Comparison of ENCODE assay signal across 8 mouse cellular contexts in genomic region chr2:32287923-32288367, GRCm38 (mm10). TPM values are rescaled to one million over a fixed set of nuclear protein-coding genes. Genes with fewer than 3 reads are reported as not detected.
A peak's percentile ranks its signal among the peaks of the same experiment; 100 is the strongest.
DNase-seq lines count a peak whose midpoint lies in the region; ATAC-seq and TF ChIP-seq lines count a peak whose summit lies in the region.

Gene Swi5 (minus strand): TSS chr2:32288075.

- peak within 1 kb of the TSS; percentile 75 for H3K27ac ChIP-seq in forebrain, embryonic 12.5 days
- peak within 1 kb of the TSS; percentile 89 for H3K27ac ChIP-seq in heart, postnatal 0 days (ENCODE audit: low read depth)
- H3K27ac ChIP-seq in liver, embryonic 16.5 days (ENCODE audit: low read length), result peak within 1 kb of the TSS; percentile 77
- H3K27ac ChIP-seq in neural tube, embryonic 13.5 days (replicated peaks), result peak within 1 kb of the TSS; percentile 77
- peak within 1 kb of the TSS; percentile 100 for H3K27ac ChIP-seq in testis, adult 2 months (ENCODE audit: control insufficient read depth, insufficient read depth, low read depth, low read length)

- peaks cover 60% of the 10 kb centered on the region for H3K36me3 ChIP-seq in E14TG2a.4 (ENCODE audit: insufficient read depth, low read length)
- peaks cover 26% of the 10 kb centered on the region for H3K36me3 ChIP-seq in forebrain, embryonic 12.5 days (replicated peaks)
- H3K36me3 ChIP-seq in heart, postnatal 0 days (replicated peaks; ENCODE audit: control insufficient read depth, insufficient read depth, low read length), result peaks cover 25% of the 10 kb centered on the region; the same call in 1 of the 2 replicates
- H3K36me3 ChIP-seq in liver, embryonic 16.5 days (ENCODE audit: control insufficient read depth, insufficient read depth), result 0 out of 2 replicates have a peak, but pooled peaks cover 2% of the 10 kb centered on the region
- peaks cover 35% of the 10 kb centered on the region for H3K36me3 ChIP-seq in neural tube, embryonic 13.5 days
- H3K36me3 ChIP-seq in testis, adult 2 months (ENCODE audit: control insufficient read depth, insufficient read depth, low read length), result peaks cover 9% of the 10 kb centered on the region

- peak within 1 kb of the TSS; percentile 90 for H3K9ac ChIP-seq in forebrain, embryonic 12.5 days
- peak within 1 kb of the TSS; percentile 93 for H3K9ac ChIP-seq in heart, postnatal 0 days (replicated peaks; ENCODE audit: low read depth, low read length)
- H3K9ac ChIP-seq in liver, embryonic 16.5 days (ENCODE audit: low read depth, low read length), result peak within 1 kb of the TSS; percentile 87
- H3K9ac ChIP-seq in neural tube, embryonic 13.5 days, result peak within 1 kb of the TSS; percentile 97

- H3K27me3 ChIP-seq in E14TG2a.4 (ENCODE audit: insufficient read depth, low read length), result no peaks in the 10 kb centered on the region
- H3K27me3 ChIP-seq in forebrain, embryonic 12.5 days, result no peaks in the 10 kb centered on the region
- H3K27me3 ChIP-seq in heart, postnatal 0 days (ENCODE audit: control insufficient read depth, insufficient read depth, low read length), result no peaks in the 10 kb centered on the region
- no peaks in the 10 kb centered on the region for H3K27me3 ChIP-seq in liver, embryonic 16.5 days (ENCODE audit: control insufficient read depth, insufficient read depth, low read depth, low read length)
- H3K27me3 ChIP-seq in neural tube, embryonic 13.5 days, result no peaks in the 10 kb centered on the region
- no peaks in the 10 kb centered on the region for H3K27me3 ChIP-seq in testis, adult 2 months (ENCODE audit: control insufficient read depth, insufficient read depth, low read length)

- H3K4me1 ChIP-seq in E14TG2a.4 (replicated peaks; ENCODE audit: low read depth, low read length), result peaks cover 30% of the 10 kb centered on the region
- peaks cover 21% of the 10 kb centered on the region for H3K4me1 ChIP-seq in forebrain, embryonic 12.5 days
- peaks cover 14% of the 10 kb centered on the region; the same call in 1 of the 2 replicates for H3K4me1 ChIP-seq in heart, postnatal 0 days (ENCODE audit: control insufficient read depth, insufficient read depth)
- H3K4me1 ChIP-seq in liver, embryonic 16.5 days (ENCODE audit: control insufficient read depth, low read depth, low read length), result peaks cover 19% of the 10 kb centered on the region
- H3K4me1 ChIP-seq in neural tube, embryonic 13.5 days (replicated peaks), result peaks cover 32% of the 10 kb centered on the region
- H3K4me1 ChIP-seq in testis, adult 2 months (ENCODE audit: control insufficient read depth, insufficient read depth, low read length), result peaks cover 6% of the 10 kb centered on the region

- H3K9me3 ChIP-seq in E14TG2a.4 (ENCODE audit: low read length), result no peaks in the 10 kb centered on the region
- no peaks in the 10 kb centered on the region for H3K9me3 ChIP-seq in forebrain, embryonic 12.5 days
- H3K9me3 ChIP-seq in heart, postnatal 0 days (replicated peaks; ENCODE audit: control insufficient read depth, low read length), result no peaks in the 10 kb centered on the region
- no peaks in the 10 kb centered on the region for H3K9me3 ChIP-seq in liver, embryonic 16.5 days (replicated peaks; ENCODE audit: control insufficient read depth, low read length)
- no peaks in the 10 kb centered on the region for H3K9me3 ChIP-seq in neural tube, embryonic 13.5 days

- under 1% methylated on average over 41 of the region's 41 CpGs for WGBS in forebrain, embryonic 12.5 days
- under 1% methylated on average over 40 of the region's 41 CpGs for WGBS in heart, postnatal 0 days
- WGBS in liver, embryonic 16.5 days (ENCODE audit: insufficient replicate concordance), result 0% methylated on average over 41 of the region's 41 CpGs
- under 1% methylated on average over 39 of the region's 41 CpGs for WGBS in neural tube, embryonic 13.5 days

- peak within 1 kb of the TSS; percentile 91 for H3K4me2 ChIP-seq in forebrain, embryonic 12.5 days
- peak within 1 kb of the TSS; percentile 86 for H3K4me2 ChIP-seq in heart, postnatal 0 days (ENCODE audit: low read depth, low read length)
- peak within 1 kb of the TSS; percentile 90 for H3K4me2 ChIP-seq in liver, embryonic 16.5 days (ENCODE audit: low read depth, low read length)
- H3K4me2 ChIP-seq in neural tube, embryonic 13.5 days, result peak within 1 kb of the TSS; percentile 97

- peak; percentile 100 for DNase-seq in c-Kit-positive CD71-positive TER-119-positive erythroid progenitor cells, embryonic 14.5 days (ENCODE audit: low spot score)
- DNase-seq in heart, postnatal 0 days (ENCODE audit: low spot score), result peak; percentile 100
- peak; percentile 100 for DNase-seq in kidney, postnatal 4 days

- TF ChIP-seq CTCF in E14TG2a.4 (conservative IDR thresholded peaks at IDR 0.05; ENCODE audit: low read length), result no peak
- TF ChIP-seq CTCF in heart, postnatal 0 days (IDR thresholded peaks at IDR 0.05; ENCODE audit: low read depth), result no peak
- TF ChIP-seq CTCF in testis, adult 2 months (IDR thresholded peaks at IDR 0.05; ENCODE audit: control insufficient read depth, insufficient read depth, insufficient replicate concordance, low read depth, low read length), result no peak; the same call in 1 of the 2 replicates

- ATAC-seq in forebrain, embryonic 12.5 days (ENCODE audit: low FRiP score), result peak; percentile 99
- ATAC-seq in heart, postnatal 0 days (ENCODE audit: insufficient read depth, low read depth), result peak; percentile 98
- peak; percentile 98 for ATAC-seq in liver, embryonic 16.5 days (ENCODE audit: low read depth)
- ATAC-seq in neural tube, embryonic 13.5 days (ENCODE audit: low read depth), result peak; percentile 99

- H3K4me3 ChIP-seq in E14TG2a.4 (replicated peaks; ENCODE audit: low read length), result peak within 1 kb of the TSS; percentile 92
- H3K4me3 ChIP-seq in forebrain, embryonic 12.5 days (replicated peaks), result peak within 1 kb of the TSS; percentile 89
- H3K4me3 ChIP-seq in heart, postnatal 0 days (ENCODE audit: low read depth, low read length), result peak within 1 kb of the TSS; percentile 84
- H3K4me3 ChIP-seq in liver, embryonic 16.5 days (ENCODE audit: low read depth, low read length), result peak within 1 kb of the TSS; percentile 79
- peak within 1 kb of the TSS; percentile 89 for H3K4me3 ChIP-seq in neural tube, embryonic 13.5 days
- H3K4me3 ChIP-seq in testis, adult 2 months (ENCODE audit: control insufficient read depth, low read depth, low read length), result peak within 1 kb of the TSS; percentile 100

- no peak for TF ChIP-seq EP300 in heart, postnatal 0 days (IDR thresholded peaks at IDR 0.05; ENCODE audit: low read depth)

- peak; percentile 99 for TF ChIP-seq POLR2A in testis, adult 2 months (IDR thresholded peaks at IDR 0.05; ENCODE audit: control insufficient read depth, low read depth, low read length)

RNA-seq across cellular contexts. Expression of gene Swi5, which starts in this region (rescaled TPM):
- 391 and 397 TPM in 2 replicates for polyA plus RNA-seq in forebrain, embryonic 12.5 days (2016; fragmentation: Nextera tagmentation; extraction: Ambion mirVana)
- total RNA-seq in heart, postnatal 0 days (2014; rRNA removed; ENCODE audit: low replicate concordance), result 248 and 262 TPM in 2 replicates
- 330 and 353 TPM in 2 replicates for polyA plus RNA-seq in heart, postnatal 0 days (2015; fragmentation: Nextera tagmentation; extraction: Ambion mirVana)
- polyA plus RNA-seq in liver, embryonic 16.5 days (2015; fragmentation: Nextera tagmentation; extraction: Ambion mirVana), result 134 and 157 TPM in 2 replicates
- 432 and 483 TPM in 2 replicates for polyA plus RNA-seq in neural tube, embryonic 13.5 days (2015; fragmentation: Nextera tagmentation; extraction: Ambion mirVana)
- 381 and 421 TPM in 2 replicates for polyA plus RNA-seq in testis, adult 2 months (2012; rRNA removed)

Comparison
In these comparisons a context has a peak if more than half of its experiments do, and no peak if none do; other contexts are left out.
1. Peak in every context shown above with its lines: DNase-seq, ATAC-seq, H3K4me3 ChIP-seq and H3K27ac ChIP-seq.